Mouse (Mus musculus) G1E (cell line): ENCODE results near the gene Ndufb4.

Experiments
- CTCF ChIP-seq: IDR thresholded peaks from 2 replicates; pipeline ENCODE4 v1.5.1; 2012; ENCODE audit warnings: low read depth, low read length, inconsistent platforms, mixed read lengths
- POLR2AphosphoS5 ChIP-seq: IDR thresholded peaks from 2 replicates; pipeline ENCODE4 v1.6.1; 2012; ENCODE audit warnings: low read depth, low read length, inconsistent platforms; ENCODE audit not compliant: insufficient replicate concordance

DNA sequence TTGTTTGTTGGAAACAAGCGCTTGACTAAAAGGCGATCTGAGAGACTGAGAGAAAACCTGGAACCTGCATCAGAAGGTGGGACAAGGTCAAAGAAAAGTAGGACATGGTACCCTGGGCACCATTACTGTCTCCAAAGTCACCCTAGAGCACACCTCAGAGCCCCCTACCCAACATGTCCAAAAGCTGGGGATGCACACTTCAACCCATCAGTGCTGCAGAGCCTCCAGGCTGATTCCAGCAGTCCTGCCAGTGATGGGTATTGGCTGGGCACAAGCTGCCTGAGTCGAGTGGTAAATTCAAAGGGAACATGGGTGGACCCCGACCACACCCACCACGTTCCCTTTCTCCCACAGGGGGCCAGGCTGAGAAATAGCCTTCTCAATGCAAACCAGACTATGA is 21.1 kb upstream of the Ndufb4 start:
- TF ChIP-seq CTCF, result no peak
- no peak for TF ChIP-seq POLR2AphosphoS5
